Mouse (Mus musculus) heart, postnatal 25 days (tissue): Measurements from ENCODE around the gene Ralb. TPM values are rescaled to one million over a fixed set of nuclear protein-coding genes. Genes with fewer than 3 reads are reported as not detected.

Source experiments
- DNase-seq: peaks from one replicate; pipeline ENCODE4 v3.0.0; 2022; ENCODE audit warnings: low spot score
- intact Hi-C: fragments of 180-260 bp; cut with DNase I; formaldehyde crosslinking; loops from one replicate; pipeline ENCODE4 v1.15.1; 2025
- total RNA-seq, 2 experiments: library from RNA; stranded (reverse); gene quantifications; 2 replicates each; pipeline ENCODE4 v1.2.3; 2021

Gene Ralb
- total RNA-seq, 2 experiments from 2014 or later, result 31.3 to 33.6 TPM

- intact Hi-C loops, result no loop called here
- no peak for DNase-seq
These were observed 5.9 kb downstream of the Ralb start for GRCm38 (mm10) chr1:119498536-119499231.

- intact Hi-C loops, result no loop called here
These were observed 7.1 kb downstream of the Ralb start for GRCm38 (mm10) chr1:119497346-119498004.

GRCm38 (mm10) chr1:119495396-119495775 is 9.2 kb downstream of the Ralb start:
- DNase-seq, result no peak
- intact Hi-C loops, result loop anchor here (2.0 kb wide), 1 partner anchor 19 kb away; no protein-coding TSS in a partner anchor

More at GRCm38 (mm10) chr1:119497346-119498004, 7.1 kb downstream of the Ralb start:
- DNase-seq, result no peak

GRCm38 (mm10) chr1:119494712-119495395 is 9.7 kb downstream of the Ralb start:
- intact Hi-C loops, result loop anchor here (2.0 to 5.0 kb wide), 2 partner anchors 18 to 32 kb away; partner anchors contain the start of gene Tmem185b

GRCm38 (mm10) chr1:119494024-119494711 is 10.4 kb downstream of the Ralb start:
- DNase-seq, result no peak
- intact Hi-C loops, result loop anchor here (2.0 to 5.0 kb wide), 2 partner anchors 17 to 33 kb away; partner anchors contain the start of gene Tmem185b

More at GRCm38 (mm10) chr1:119494712-119495395, 9.7 kb downstream of the Ralb start:
- no peak for DNase-seq

- intact Hi-C loops, result loop anchor here (5.0 kb wide), 1 partner anchor 35 kb away; the partner anchor contains the start of gene Tmem185b
- no peak for DNase-seq
These were observed 12.1 kb downstream of the Ralb start for GRCm38 (mm10) chr1:119492505-119492904.

- intact Hi-C loops, result loop anchor here (5.0 kb wide), 1 partner anchor 35 kb away; the partner anchor contains the start of gene Tmem185b
- DNase-seq, result peak; percentile 52
These were observed 12.5 kb downstream of the Ralb start for GRCm38 (mm10) chr1:119492097-119492496.

- no peak for DNase-seq
- intact Hi-C loops, result loop anchor here (5.0 kb wide), 1 partner anchor 37 kb away; the partner anchor contains the start of gene Tmem185b
These were observed 13.8 kb downstream of the Ralb start for GRCm38 (mm10) chr1:119490765-119491164.

GRCm38 (mm10) chr1:119487917-119488590 is 16.5 kb downstream of the Ralb start:
- DNase-seq, result no peak
- intact Hi-C loops, result no loop called here

GRCm38 (mm10) chr1:119485825-119486224 is 18.8 kb downstream of the Ralb start:
- no peak for DNase-seq
- intact Hi-C loops, result loop anchor here (2.0 kb wide), 1 partner anchor 15 kb away; no protein-coding TSS in a partner anchor

GRCm38 (mm10) chr1:119484457-119484856 is 20.1 kb downstream of the Ralb start:
- intact Hi-C loops, result loop anchor here (2.0 kb wide), 1 partner anchor 16 kb away; no protein-coding TSS in a partner anchor
- no peak for DNase-seq

GRCm38 (mm10) chr1:119482891-119483290 is 21.7 kb downstream of the Ralb start:
- no peak for DNase-seq
- intact Hi-C loops, result no loop called here

GRCm38 (mm10) chr1:119481205-119481932 is 23.2 kb downstream of the Ralb start:
- intact Hi-C loops, result no loop called here
- DNase-seq, result no peak

GRCm38 (mm10) chr1:119480678-119481077 is 23.9 kb downstream of the Ralb start:
- no peak for DNase-seq
- intact Hi-C loops, result no loop called here

GRCm38 (mm10) chr1:119479641-119480040 is 25.0 kb downstream of the Ralb start:
- DNase-seq, result no peak
- intact Hi-C loops, result no loop called here

GRCm38 (mm10) chr1:119476905-119477353 is 27.7 kb downstream of the Ralb start:
- no peak for DNase-seq
- intact Hi-C loops, result loop anchor here (2.0 kb wide), 1 partner anchor 18 kb away; no protein-coding TSS in a partner anchor

GRCm38 (mm10) chr1:119474671-119475070 is 29.9 kb downstream of the Ralb start:
- no peak for DNase-seq
- intact Hi-C loops, result no loop called here

GRCm38 (mm10) chr1:119472648-119473047 is 31.9 kb downstream of the Ralb start:
- DNase-seq, result no peak
- intact Hi-C loops, result no loop called here
